Mouse (Mus musculus) WW6 (cell line): ENCODE data around the gene Acbd4.

Source experiments
- DNase-seq: peaks from one replicate; pipeline ENCODE4 v3.0.0-alpha.2; 2013; ENCODE audit warnings: low read depth, low spot score

The Acbd4 gene

GRCm38 (mm10) chr11:103113771-103114170 is 12.3 kb downstream of the Acbd4 start:
- no peak for DNase-seq

GRCm38 (mm10) chr11:103114270-103114943 is 12.9 kb downstream of the Acbd4 start:
- DNase-seq = no peak

- DNase-seq = peak; percentile 73
These were observed 13.9 kb downstream of the Acbd4 start for GRCm38 (mm10) chr11:103115163-103116007.

- DNase-seq = peak; percentile 100
These were observed 14.7 kb downstream of the Acbd4 start, which contains the start of gene Hexim1 for GRCm38 (mm10) chr11:103116008-103116818. Gene Hexim1 (plus strand): TSS chr11:103116231.

GRCm38 (mm10) chr11:103116959-103117590 is 15.6 kb downstream of the Acbd4 start:
- DNase-seq = no peak

- DNase-seq = no peak
These were observed 16.1 kb downstream of the Acbd4 start for GRCm38 (mm10) chr11:103117591-103118009.

GRCm38 (mm10) chr11:103118866-103119265 is 17.4 kb downstream of the Acbd4 start:
- DNase-seq = no peak

- DNase-seq = no peak
These were observed 18.1 kb downstream of the Acbd4 start for GRCm38 (mm10) chr11:103119609-103120008.

- DNase-seq = no peak
These were observed 18.8 kb downstream of the Acbd4 start for GRCm38 (mm10) chr11:103120315-103120714.

GRCm38 (mm10) chr11:103131701-103132575 is 30.5 kb downstream of the Acbd4 start, which contains the start of gene Hexim2:
Gene Hexim2 (plus strand): TSS chr11:103132429.
- no peak for DNase-seq

GRCm38 (mm10) chr11:103132576-103133455 is 31.3 kb downstream of the Acbd4 start:
- peak; percentile 100 for DNase-seq

- DNase-seq = no peak
These were observed 32.1 kb downstream of the Acbd4 start for GRCm38 (mm10) chr11:103133456-103134185.

GRCm38 (mm10) chr11:103134221-103134620 is 32.7 kb downstream of the Acbd4 start:
- no peak for DNase-seq

GRCm38 (mm10) chr11:103136039-103136577 is 34.6 kb downstream of the Acbd4 start:
- no peak for DNase-seq

- DNase-seq = no peak
These were observed 38.7 kb downstream of the Acbd4 start for GRCm38 (mm10) chr11:103139951-103140762.

- DNase-seq = no peak
These were observed 39.2 kb downstream of the Acbd4 start for GRCm38 (mm10) chr11:103140763-103141100.

GRCm38 (mm10) chr11:103141101-103141943 is 39.8 kb downstream of the Acbd4 start:
- DNase-seq = no peak
